Mouse (Mus musculus) frontal cortex, postnatal 25 days (tissue): ENCODE measurements around the gene H2al2a.
"Not testable (repeated sequence)": the region's sequence is repeated elsewhere in the genome, so short reads cannot be mapped to it uniquely, and the experiment has no call there.

Experiments
- DNase-seq, 2 experiments: peaks; one replicate each; pipeline ENCODE4 v3.0.0; 2022; ENCODE audit warnings: low spot score in 2 of 2

The H2al2a gene

DNA sequence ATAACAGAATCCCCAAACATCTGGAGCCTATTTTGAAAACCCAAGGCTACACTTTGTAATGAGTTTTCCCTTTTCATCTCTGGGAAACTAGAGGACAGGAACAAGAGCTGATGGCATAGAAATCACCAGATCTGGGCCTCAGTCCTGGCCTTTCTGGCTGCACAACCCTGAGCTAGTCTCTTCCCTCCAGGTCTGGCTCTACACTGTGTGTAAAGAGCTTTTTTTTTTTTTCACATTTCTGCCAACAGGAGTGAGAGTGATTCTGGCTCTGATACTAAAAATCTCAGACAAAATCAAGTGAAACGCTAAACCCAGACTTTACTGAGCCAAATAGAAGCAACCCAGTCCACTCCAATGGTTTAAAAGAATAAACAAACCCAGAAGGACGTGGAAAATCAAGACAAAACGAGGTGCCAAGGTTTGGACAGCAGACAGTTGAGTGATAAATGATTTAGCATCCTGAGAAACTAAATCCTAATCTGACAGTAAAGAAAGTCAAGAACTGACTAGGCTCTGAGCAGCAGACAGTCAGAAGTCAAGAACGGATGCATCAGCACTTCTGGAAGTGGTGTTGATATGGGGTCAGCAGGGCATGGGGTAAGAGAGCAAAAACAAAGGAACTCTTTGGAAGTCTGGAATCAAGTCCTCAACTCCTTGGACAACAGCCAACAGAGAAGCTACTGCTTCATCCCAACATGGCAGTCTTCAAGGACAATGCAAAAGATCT lies 21.0 kb downstream of the H2al2a start:
- no peak for DNase-seq

DNA sequence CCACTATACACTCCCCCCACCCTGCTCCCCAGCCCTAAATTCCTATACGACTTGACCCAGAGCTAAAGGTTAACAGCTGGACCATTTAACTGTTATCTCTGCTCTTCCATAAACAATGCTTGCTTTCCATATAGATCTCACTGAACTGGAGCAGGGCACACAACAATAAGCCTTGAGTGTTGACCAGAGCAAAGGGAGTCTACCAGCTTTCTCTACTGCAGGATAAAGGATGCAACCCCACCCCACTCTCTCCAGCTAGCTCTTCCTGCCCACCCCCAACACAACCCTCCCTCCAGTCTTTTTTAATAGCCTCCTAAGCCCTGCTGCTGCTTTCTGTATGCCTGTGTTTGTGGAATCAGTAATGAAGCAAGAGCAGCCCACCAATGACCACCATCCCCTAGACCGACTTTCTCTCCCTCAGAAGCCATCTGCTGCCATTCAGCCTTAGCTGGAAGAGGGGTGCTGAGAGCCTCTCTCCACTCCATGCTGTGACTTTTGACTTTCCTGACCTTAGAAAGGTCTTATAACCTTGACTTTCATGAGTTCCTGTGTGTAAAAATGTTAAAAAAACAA lies 22.8 kb downstream of the H2al2a start:
- DNase-seq: no peak

DNA sequence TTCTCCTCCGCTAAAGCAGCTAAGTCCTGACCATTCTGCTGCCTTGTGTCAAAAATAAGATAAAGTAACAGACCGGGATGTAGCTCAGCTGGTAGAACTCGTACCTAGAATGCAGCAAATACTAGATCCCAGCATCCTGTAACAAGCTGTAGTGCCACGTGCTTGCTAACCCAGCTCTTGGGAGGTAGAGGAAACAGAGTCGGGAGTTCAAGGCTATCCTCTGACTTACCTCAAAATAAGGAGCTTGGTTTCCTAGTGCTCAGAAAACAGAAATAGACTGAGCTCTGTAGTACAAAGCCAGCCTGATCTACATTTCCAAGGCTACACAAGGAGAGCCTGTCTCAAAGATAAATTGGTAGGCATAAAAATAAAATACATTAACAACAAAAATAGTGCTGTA lies 23.5 kb downstream of the H2al2a start:
- no peak for DNase-seq

DNA sequence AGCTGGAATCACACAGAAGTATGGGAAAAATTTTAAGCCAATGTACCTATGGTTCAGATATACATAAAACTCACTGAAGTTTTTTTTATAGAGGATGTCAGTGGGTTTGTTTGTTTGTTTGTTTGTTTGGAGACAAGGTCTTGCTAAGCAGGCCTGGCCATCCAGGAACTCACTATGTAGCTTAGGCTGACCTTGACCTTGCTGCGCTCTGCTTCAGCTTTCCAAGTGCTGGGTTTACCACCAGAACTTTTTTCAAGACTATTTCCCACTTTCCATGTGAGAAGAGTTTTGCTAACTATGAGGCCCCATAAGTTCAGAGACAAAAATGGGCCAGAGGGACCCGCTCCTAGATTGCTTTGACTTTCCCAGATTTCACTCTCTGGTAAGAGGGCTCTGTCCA lies 23.9 kb downstream of the H2al2a start:
- DNase-seq: no peak

DNA sequence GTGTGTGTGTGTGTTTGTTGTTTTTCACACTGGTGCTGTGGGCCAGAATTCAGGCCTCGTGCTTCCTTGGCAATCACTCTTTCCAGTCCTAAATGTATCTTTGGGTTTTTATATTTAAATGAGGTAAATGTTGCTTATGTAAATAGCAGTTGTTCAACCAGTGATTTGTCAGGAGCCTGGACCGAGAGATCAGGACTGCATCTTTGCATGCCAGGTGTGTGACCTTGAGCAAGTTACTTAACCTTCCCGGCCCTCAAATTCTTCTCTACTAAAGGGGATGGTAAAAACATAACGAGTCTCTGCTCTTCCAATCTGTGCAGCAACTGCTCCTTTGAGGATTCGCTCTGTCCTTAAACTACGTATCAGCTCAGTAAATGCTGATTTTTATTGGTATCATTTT lies 25.4 kb downstream of the H2al2a start:
- no peak for DNase-seq

DNA sequence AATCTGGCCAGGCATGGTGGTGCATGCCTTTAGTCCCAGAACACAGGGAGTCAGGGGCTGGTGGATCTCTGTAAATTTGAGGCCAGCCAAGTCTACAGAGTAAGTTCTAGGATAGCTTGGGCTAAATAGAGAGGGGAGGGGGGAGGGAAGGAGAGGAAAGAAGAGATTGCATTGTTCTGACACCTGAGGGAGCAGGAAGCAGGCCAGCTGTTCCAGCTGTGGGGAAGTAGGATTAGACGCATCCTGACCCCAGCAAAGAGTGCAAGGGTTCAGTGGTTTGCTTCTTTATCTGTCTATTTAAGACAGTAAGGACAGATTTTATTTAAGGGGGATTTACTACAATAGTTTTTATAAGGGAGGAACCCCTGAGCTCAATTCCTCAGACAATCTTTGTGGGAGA lies 26.1 kb downstream of the H2al2a start:
- no peak for DNase-seq

DNA sequence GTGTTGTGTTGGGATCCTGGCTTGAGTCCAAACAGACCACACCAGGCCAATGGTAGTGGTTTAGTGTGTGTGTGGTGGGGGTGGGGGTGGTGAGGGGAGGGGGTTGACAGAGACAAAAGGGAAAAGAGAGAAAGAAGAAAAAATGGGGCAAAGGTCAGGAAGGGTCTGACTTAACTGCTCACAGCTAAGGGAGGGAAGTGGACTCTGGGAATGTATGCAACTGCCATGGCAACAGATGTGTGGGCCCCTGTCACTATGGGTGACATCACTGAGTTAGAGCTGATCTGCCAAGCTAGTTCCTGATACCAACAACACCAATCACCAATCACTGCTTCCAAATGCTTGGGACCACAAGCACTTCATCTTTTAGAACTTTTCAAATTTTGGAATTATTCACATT lies 26.6 kb downstream of the H2al2a start:
- no peak for DNase-seq

DNA sequence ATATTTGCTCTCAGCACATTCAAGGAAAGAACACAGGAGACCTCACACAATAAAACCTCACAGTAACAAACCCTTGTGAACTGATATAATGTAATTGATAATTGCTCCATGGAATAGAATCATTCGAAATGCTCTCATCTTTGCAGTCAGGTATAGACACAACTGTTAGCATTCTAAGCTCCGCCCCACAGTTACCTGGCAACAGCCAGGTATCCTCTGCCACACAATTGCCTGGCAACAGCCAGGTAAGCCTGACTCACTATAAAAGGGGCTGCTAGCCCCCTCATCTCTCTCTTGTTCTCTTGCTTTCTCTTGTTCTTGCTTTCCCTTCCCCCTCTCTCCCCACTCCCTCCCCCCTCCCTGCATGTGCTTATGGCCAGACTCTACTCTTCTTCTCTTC lies 28.2 kb downstream of the H2al2a start:
- no peak for DNase-seq

DNA sequence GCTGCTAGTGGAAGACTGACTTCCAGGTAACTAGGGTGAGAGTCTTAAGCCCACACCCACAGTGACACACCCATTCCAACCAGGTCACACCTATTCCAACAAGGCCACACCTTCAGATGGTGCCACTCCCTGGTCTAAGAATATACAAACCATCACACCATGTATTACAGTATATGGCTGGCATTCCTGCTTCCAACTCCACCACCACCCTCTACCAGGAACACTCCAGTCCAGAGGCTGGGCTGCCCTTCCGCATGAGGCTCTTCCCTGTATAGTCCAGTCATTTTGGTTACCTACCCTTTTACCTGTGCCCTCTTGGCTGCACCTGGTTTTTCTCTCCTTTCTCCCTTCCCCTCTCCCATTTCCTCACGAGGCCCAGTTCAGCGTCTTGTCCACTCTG lies 28.7 kb downstream of the H2al2a start:
- not testable (repeated sequence) for DNase-seq

DNA sequence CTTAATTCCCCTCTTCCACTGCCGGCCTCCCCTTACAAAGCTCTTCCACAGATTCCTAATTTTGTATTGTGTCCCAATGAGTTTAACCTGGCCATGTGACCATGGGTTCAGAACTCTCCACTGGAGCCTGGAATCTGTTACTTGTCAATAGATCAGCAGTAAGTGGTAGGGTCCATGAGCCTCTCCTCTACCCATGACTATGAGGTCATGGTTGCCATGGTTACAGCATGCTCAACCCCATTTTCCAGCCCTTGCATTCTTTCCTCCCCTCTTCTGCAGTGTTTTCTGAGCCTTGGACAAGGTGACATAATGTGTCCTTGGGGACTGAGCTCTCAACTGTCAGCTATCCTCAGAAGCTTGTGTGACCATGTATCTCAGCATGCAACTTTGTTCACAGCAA lies 37.3 kb downstream of the H2al2a start:
- DNase-seq: no peak

DNA sequence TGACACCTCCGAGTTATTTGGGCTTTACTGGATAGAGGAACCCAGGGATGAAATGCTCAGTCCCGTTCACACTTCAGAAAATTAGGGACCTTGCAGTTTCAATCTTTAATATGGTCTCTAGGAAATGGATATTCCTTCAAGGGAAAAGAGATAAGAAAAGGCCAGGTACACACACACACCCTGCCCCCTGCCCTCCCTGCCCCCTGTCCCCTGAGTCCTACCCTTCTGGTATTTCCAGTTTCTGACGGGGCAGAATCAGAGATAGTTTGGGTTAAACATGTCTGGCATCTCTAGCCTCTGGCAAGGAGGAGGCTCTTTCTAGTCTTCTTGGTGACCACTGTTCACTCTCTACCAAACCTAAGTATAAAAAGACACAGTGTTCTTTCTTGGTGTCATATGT lies 49.9 kb downstream of the H2al2a start:
- no peak for DNase-seq
